Mouse (Mus musculus): ENCODE results near the gene Padi2.

GRCm38 (mm10) chr4:140860125-140860766, 45.9 kb upstream of the Padi2 start:
- TF ChIP-seq POLR2A (IDR thresholded peaks at IDR 0.05; ENCODE audit: borderline replicate concordance, insufficient read depth, low read length) = no peak
- no peak for TF ChIP-seq CTCF (IDR thresholded peaks at IDR 0.05; ENCODE audit: borderline replicate concordance, insufficient read depth, low read depth, low read length)

All from cerebellum, adult 2 months (tissue).